Mouse (Mus musculus): Measurements from ENCODE around the gene Pnpla1.

GRCm38 (mm10) chr17:28936133-28936532 is 77.9 kb downstream of the Pnpla1 start:
- TF ChIP-seq CTCF (IDR thresholded peaks at IDR 0.05; ENCODE audit: low read depth): no peak
- no peak for TF ChIP-seq EP300 (IDR thresholded peaks at IDR 0.05; ENCODE audit: low read depth)

Measured in liver, postnatal 0 days (tissue).